Mouse (Mus musculus) E14TG2a.4 (cell line): ENCODE measurements around the gene Olah.

Experiments used
- CTCF ChIP-seq: conservative IDR thresholded peaks from 2 replicates; pipeline ENCODE4 v1.5.1; 2014; ENCODE audit warnings: low read length
- NANOG ChIP-seq: IDR thresholded peaks from 2 replicates; pipeline ENCODE4 v1.6.1; 2014; ENCODE audit warnings: borderline replicate concordance, low read length, mixed read lengths
- POU5F1 ChIP-seq: IDR thresholded peaks from 2 replicates; pipeline ENCODE4 v1.6.1; 2014; ENCODE audit warnings: low read length, borderline replicate concordance

GRCm38 (mm10) chr2:3335611-3336301 is 61.3 kb downstream of the Olah start, which contains the start of gene Acbd7:
- TF ChIP-seq CTCF (no peak), POU5F1 (no peak), NANOG (no peak)
